9 mouse cellular contexts compared by ENCODE assay signal in genomic region chr2:18872797-18873196, GRCm38 (mm10).
A peak's percentile ranks its signal among the peaks of the same experiment; 100 is the strongest.
DNase-seq lines count a peak whose midpoint lies in the region; ATAC-seq lines count a peak whose summit lies in the region.
"Had no signal": no experiment of that assay in that cellular context is flagged by ENCODE, and none has a peak within 500 bp of the region (broad histone marks: within the 10 kb centered on the region; RNA-seq: fewer than 3 reads in every experiment).

No protein-coding gene starts in this region.

- H3K36me3 ChIP-seq in kidney, embryonic 16.5 days (ENCODE audit: insufficient read depth, low read length): peaks cover 10% of the 10 kb centered on the region; the same call in 1 of the 2 replicates
- no peaks in the 10 kb centered on the region for H3K36me3 ChIP-seq in forebrain, embryonic 15.5 days
- H3K36me3 ChIP-seq: neural tube, embryonic 13.5 days had no signal

- no peak overlapping the region for H3K9ac ChIP-seq in kidney, embryonic 16.5 days (replicated peaks; ENCODE audit: low read length)
- H3K9ac ChIP-seq in forebrain, embryonic 15.5 days (replicated peaks): no peak overlapping the region
- H3K9ac ChIP-seq: neural tube, embryonic 13.5 days had no signal

- peak; percentile 77 for DNase-seq in kidney, adult 18-20 months
- DNase-seq in layer of hippocampus, postnatal 36 days: peak; percentile 38 to 54
- peak; percentile 70 to 73 for DNase-seq in spleen, postnatal 36 days (ENCODE audit: low spot score in 2 of 2)

- no peak overlapping the region for H3K27ac ChIP-seq in kidney, embryonic 16.5 days (ENCODE audit: low read length)
- no peak overlapping the region for H3K27ac ChIP-seq in forebrain, embryonic 15.5 days (replicated peaks)
- H3K27ac ChIP-seq: neural tube, embryonic 13.5 days had no signal

- no peak overlapping the region for H3K4me2 ChIP-seq in kidney, embryonic 16.5 days (replicated peaks; ENCODE audit: low read depth, low read length)
- H3K4me2 ChIP-seq in forebrain, embryonic 15.5 days (replicated peaks): no peak overlapping the region
- H3K4me2 ChIP-seq: neural tube, embryonic 13.5 days had no signal

- H3K9me3 ChIP-seq in kidney, embryonic 16.5 days (ENCODE audit: low read length): no peaks in the 10 kb centered on the region
- no peaks in the 10 kb centered on the region for H3K9me3 ChIP-seq in forebrain, embryonic 15.5 days
- H3K9me3 ChIP-seq: neural tube, embryonic 13.5 days had no signal

- no peak overlapping the region for H3K4me3 ChIP-seq in kidney, embryonic 16.5 days (ENCODE audit: low read length)
- H3K4me3 ChIP-seq in forebrain, embryonic 15.5 days: no peak overlapping the region
- H3K4me3 ChIP-seq: neural tube, embryonic 13.5 days had no signal

- no peaks in the 10 kb centered on the region for H3K4me1 ChIP-seq in kidney, embryonic 16.5 days (ENCODE audit: insufficient read depth, low read length)
- H3K4me1 ChIP-seq in forebrain, embryonic 15.5 days: no peaks in the 10 kb centered on the region
- H3K4me1 ChIP-seq: neural tube, embryonic 13.5 days had no signal

- H3K27me3 ChIP-seq in kidney, embryonic 16.5 days (ENCODE audit: insufficient read depth, low read length): no peaks in the 10 kb centered on the region
- H3K27me3 ChIP-seq in forebrain, embryonic 15.5 days: no peaks in the 10 kb centered on the region
- H3K27me3 ChIP-seq: neural tube, embryonic 13.5 days had no signal

- no peak for ATAC-seq in kidney, embryonic 16.5 days (ENCODE audit: low FRiP score, low TSS enrichment)
- ATAC-seq in cerebellum, adult (ENCODE audit: insufficient number of reproducible peaks, low FRiP score, low TSS enrichment): peak; percentile 62; the same call in 1 of the 2 replicates
- ATAC-seq in forebrain, embryonic 15.5 days (replicated peaks): 0 out of 2 replicates have a peak, but pooled peaks have one; percentile 26
- peak; percentile 63 to 70; a peak in 3 of 4 replicates for ATAC-seq in hematopoietic stem cell, adult 5-6 weeks (replicated peaks in 1 of 2; ENCODE audit: insufficient read depth in 1 of 2, low FRiP score in 2 of 2, low TSS enrichment in 1 of 2, low read depth in 1 of 2, poor library complexity in 2 of 2, severe bottlenecking in 2 of 2)
- peak; percentile 91 for ATAC-seq in megakaryocyte progenitor cell, adult 5-6 weeks (replicated peaks; ENCODE audit: poor library complexity)

- 6% methylated on average over 2 of the region's 2 CpGs for WGBS in kidney, embryonic 16.5 days
- WGBS in forebrain, embryonic 15.5 days: 10% methylated on average over 2 of the region's 2 CpGs
